Mouse (Mus musculus): ENCODE data around the gene Slc22a19.
"Not testable (repeated sequence)": the region's sequence is repeated elsewhere in the genome, so short reads cannot be mapped to it uniquely, and the experiment has no call there.

Gene Slc22a19

DNA sequence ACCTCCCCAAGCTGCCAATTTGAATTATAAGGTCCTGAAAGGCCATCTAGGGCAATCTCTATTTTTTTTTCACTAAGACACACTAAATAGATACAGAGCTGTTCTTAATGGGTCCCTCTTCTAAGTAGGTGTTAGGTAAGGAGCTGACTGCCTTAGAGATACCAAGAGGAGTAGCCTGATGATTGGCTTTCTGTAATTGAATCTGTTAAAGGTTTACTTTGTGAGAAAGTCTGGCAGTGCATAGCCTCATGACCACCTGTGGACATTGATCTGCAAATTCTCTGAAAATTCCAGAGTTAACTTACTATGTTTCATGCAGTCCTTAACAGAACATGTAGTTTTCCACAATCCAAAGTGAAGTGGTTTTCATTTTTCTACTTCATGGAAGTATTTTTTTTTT, at the start of gene Slc22a19:
Gene Slc22a19 (minus strand): TSS at position 163 of the 400 bp plus-strand sequence.
- DNase-seq (ENCODE audit: low read depth, low spot score): no peak

GRCm38 (mm10) chr19:7753371-7753770, 42.3 kb upstream of the Slc22a19 start:
- not testable (repeated sequence) for DNase-seq (ENCODE audit: low read depth, low spot score)

- DNase-seq (ENCODE audit: low read depth, low spot score): peak; percentile 24
Measured at GRCm38 (mm10) chr19:7729543-7729942, 18.4 kb upstream of the Slc22a19 start.

- DNase-seq (ENCODE audit: low read depth, low spot score): not testable (repeated sequence)
Measured at GRCm38 (mm10) chr19:7693104-7693503, 18.0 kb downstream of the Slc22a19 start.

- no peak for DNase-seq (ENCODE audit: low read depth, low spot score)
Measured at GRCm38 (mm10) chr19:7691259-7691658, 19.9 kb downstream of the Slc22a19 start.

- DNase-seq (ENCODE audit: low read depth, low spot score): no peak
Measured at GRCm38 (mm10) chr19:7687988-7688387, 23.1 kb downstream of the Slc22a19 start.

- no peak for DNase-seq (ENCODE audit: low read depth, low spot score)
Measured at GRCm38 (mm10) chr19:7672033-7672432, 39.1 kb downstream of the Slc22a19 start.

DNA sequence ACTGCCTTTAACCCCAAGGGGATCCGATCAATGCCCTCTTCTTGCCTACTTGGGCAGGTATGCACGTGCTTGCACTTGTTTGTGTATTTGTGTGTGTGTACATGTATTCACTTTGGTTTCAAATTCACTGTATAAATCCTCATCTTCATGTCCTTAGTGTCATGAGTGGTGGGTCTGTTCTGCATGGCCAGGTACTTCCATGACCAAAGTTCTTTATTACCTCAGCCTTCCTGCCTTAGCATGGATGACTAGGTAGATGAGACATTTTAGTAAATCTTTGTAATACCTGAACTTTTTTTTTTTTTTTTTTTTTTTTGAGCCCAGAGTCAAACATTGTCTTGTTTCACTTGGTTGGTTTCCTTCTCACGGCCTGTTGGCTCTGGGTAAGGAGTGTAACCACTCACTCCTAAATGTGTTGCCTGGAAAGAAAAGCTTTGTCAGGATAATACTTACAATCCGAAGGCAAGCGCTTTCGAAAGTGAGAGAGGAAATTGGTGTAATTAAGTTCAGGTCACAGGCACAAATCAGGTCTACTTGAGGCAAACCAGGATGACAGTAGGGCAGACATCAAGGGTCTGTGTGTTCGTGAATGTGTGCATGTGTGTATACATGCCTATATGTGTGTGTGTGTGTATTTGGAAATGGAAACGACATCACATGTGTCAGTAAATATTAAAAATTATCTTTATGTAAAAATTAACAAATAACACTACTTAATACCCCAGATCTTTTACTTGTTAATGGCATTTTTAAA, 62.0 kb downstream of the Slc22a19 start:
- DNase-seq (ENCODE audit: low read depth, low spot score): no peak

- DNase-seq (ENCODE audit: low read depth, low spot score): no peak
Measured at GRCm38 (mm10) chr19:7633786-7634185, 77.3 kb downstream of the Slc22a19 start.

DNA sequence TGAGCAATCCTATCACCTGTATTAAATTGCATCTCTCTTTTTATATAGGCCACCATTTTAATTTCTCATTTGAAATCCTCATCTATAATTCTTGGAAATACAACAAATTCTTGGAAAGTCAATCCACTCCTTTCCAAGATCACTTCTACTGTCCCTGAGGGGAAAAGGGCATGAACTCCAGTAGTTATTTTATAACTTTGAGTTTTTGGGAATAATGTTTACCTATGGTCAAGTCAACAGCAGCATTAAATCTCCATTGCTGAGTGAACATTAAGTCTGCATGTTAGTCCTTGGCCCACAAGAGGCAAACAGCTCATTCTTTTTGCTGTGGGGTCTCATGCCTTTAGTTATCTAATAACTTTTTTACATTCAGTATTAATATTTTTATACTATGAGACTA, 78.1 kb downstream of the Slc22a19 start:
- no peak for DNase-seq (ENCODE audit: low read depth, low spot score)
